Mouse (Mus musculus): ENCODE data around the gene Gm29554.
"Not testable (repeated sequence)": the region's sequence is repeated elsewhere in the genome, so short reads cannot be mapped to it uniquely, and the experiment has no call there.

Gene Gm29554

GRCm38 (mm10) chrY:12273632-12274031 is at the start of gene Gm29554:
TSS of gene Gm29554 (plus strand) at chrY:12273932.
- DNase-seq, result not testable (repeated sequence)
